Mouse (Mus musculus) gastrocnemius, adult 18-20 months (tissue): ENCODE measurements around the gene Ube2q1. TPM values are rescaled to one million over a fixed set of nuclear protein-coding genes. Genes with fewer than 3 reads are reported as not detected.

Experiments used
- DNase-seq: peaks from one replicate; pipeline ENCODE4 v3.0.0; 2021; ENCODE audit warnings: low spot score
- long read RNA-seq, 2 experiments: library from polyadenylated mRNA; stranded (forward); transcript quantifications; one replicate each; pipeline ENCODE4 v2.0.0; 2021
- total RNA-seq, 2 experiments: library from RNA; stranded (reverse); gene quantifications; 2 replicates each; pipeline ENCODE4 v1.2.3; 2021

Gene Ube2q1
- total RNA-seq = 10 to 100 TPM; 13.1 to 14.0 TPM
- long read RNA-seq, experiment 1, transcript Ube2q1-201 (13 exons, 3,077 nt) = major isoform, 17 of 24 reads
- long read RNA-seq, experiment 1, partial matches to known transcripts = 1 of 24 reads
- long read RNA-seq, experiment 1, other reads (novel, unspliced or antisense) = 6 of 24 reads
- long read RNA-seq, experiment 2, transcript Ube2q1-201 (13 exons, 3,077 nt) = major isoform, 34 of 38 reads
- long read RNA-seq, experiment 2, partial matches to known transcripts = 2 of 38 reads
- long read RNA-seq, experiment 2, other reads (novel, unspliced or antisense) = 2 of 38 reads

- DNase-seq = peak; percentile 94
Measured at GRCm38 (mm10) chr3:89772968-89773709, at the start of gene Ube2q1. TSS of gene Ube2q1 (plus strand) at chr3:89773616.

- no peak for DNase-seq
Measured at GRCm38 (mm10) chr3:89727028-89727427, 46.4 kb upstream of the Ube2q1 start.

- DNase-seq = no peak
Measured at GRCm38 (mm10) chr3:89728848-89729247, 44.6 kb upstream of the Ube2q1 start.

GRCm38 (mm10) chr3:89730350-89731331, 42.8 kb upstream of the Ube2q1 start:
- DNase-seq = peak; percentile 83

GRCm38 (mm10) chr3:89732091-89732490, 41.3 kb upstream of the Ube2q1 start:
- no peak for DNase-seq

- DNase-seq = no peak
Measured at GRCm38 (mm10) chr3:89738509-89738908, 34.9 kb upstream of the Ube2q1 start.

- DNase-seq = no peak
Measured at GRCm38 (mm10) chr3:89752307-89752706, 21.1 kb upstream of the Ube2q1 start.

- no peak for DNase-seq
Measured at GRCm38 (mm10) chr3:89755283-89755682, 18.1 kb upstream of the Ube2q1 start.

GRCm38 (mm10) chr3:89757851-89758250, 15.6 kb upstream of the Ube2q1 start:
- DNase-seq = no peak

GRCm38 (mm10) chr3:89759786-89760185, 13.6 kb upstream of the Ube2q1 start:
- no peak for DNase-seq

- DNase-seq = peak; percentile 45
Measured at GRCm38 (mm10) chr3:89764119-89764724, 9.2 kb upstream of the Ube2q1 start, which contains the start of gene Chrnb2. TSS of gene Chrnb2 (minus strand) at chr3:89764632.

GRCm38 (mm10) chr3:89769584-89769983, 3.8 kb upstream of the Ube2q1 start:
- no peak for DNase-seq

- no peak for DNase-seq
Measured at GRCm38 (mm10) chr3:89770425-89771002, 2.9 kb upstream of the Ube2q1 start.

GRCm38 (mm10) chr3:89772588-89772967, 838 bp upstream of the Ube2q1 start:
- DNase-seq = peak; percentile 86

GRCm38 (mm10) chr3:89773740-89774211, 360 bp downstream of the Ube2q1 start:
- peak; percentile 14 for DNase-seq

- DNase-seq = no peak
Measured at GRCm38 (mm10) chr3:89774236-89774960, 982 bp downstream of the Ube2q1 start.

- DNase-seq = no peak
Measured at GRCm38 (mm10) chr3:89776001-89776400, 2.6 kb downstream of the Ube2q1 start.

GRCm38 (mm10) chr3:89780102-89780501, 6.7 kb downstream of the Ube2q1 start:
- no peak for DNase-seq

GRCm38 (mm10) chr3:89781640-89782039, 8.2 kb downstream of the Ube2q1 start:
- no peak for DNase-seq
